Mouse (Mus musculus): ENCODE measurements at regions not wholly inside any gene's neighbourhood (a gene's known extent, or its start where the extent isn't known, plus 50 kb on each side); places are given as distances from the start of the nearest gene placed in this dataset.
"Not testable (repeated sequence)": the region's sequence is repeated elsewhere in the genome, so short reads cannot be mapped to it uniquely, and the experiment has no call there.

- intact Hi-C loops (cut with DNase I) = no loop called here
Measured at GRCm38 (mm10) chr1:47306961-47307360, 414.3 kb upstream of the Slc39a10 start.

GRCm38 (mm10) chr1:47299311-47299710, 406.7 kb upstream of the Slc39a10 start:
- intact Hi-C loops (cut with DNase I) = no loop called here

- intact Hi-C loops (cut with DNase I) = no loop called here
Measured at GRCm38 (mm10) chr1:47285639-47286038, 393.0 kb upstream of the Slc39a10 start.

GRCm38 (mm10) chr1:47278321-47279020, 385.8 kb upstream of the Slc39a10 start:
- intact Hi-C loops (cut with DNase I) = no loop called here

GRCm38 (mm10) chr1:47277839-47278238, 385.2 kb upstream of the Slc39a10 start:
- intact Hi-C loops (cut with DNase I) = no loop called here

- intact Hi-C loops (cut with DNase I) = no loop called here
Measured at GRCm38 (mm10) chr1:47272131-47272530, 379.5 kb upstream of the Slc39a10 start.

- intact Hi-C loops (cut with DNase I) = no loop called here
Measured at GRCm38 (mm10) chr1:47263611-47264010, 371.0 kb upstream of the Slc39a10 start.

- intact Hi-C loops (cut with DNase I) = no loop called here
Measured at GRCm38 (mm10) chr1:47261505-47262130, 369.0 kb upstream of the Slc39a10 start.

GRCm38 (mm10) chr1:47250706-47251105, 358.1 kb upstream of the Slc39a10 start:
- intact Hi-C loops (cut with DNase I) = not testable (repeated sequence)

- intact Hi-C loops (cut with DNase I) = no loop called here
Measured at GRCm38 (mm10) chr1:47217088-47217487, 324.4 kb upstream of the Slc39a10 start.

- intact Hi-C loops (cut with DNase I) = no loop called here
Measured at GRCm38 (mm10) chr1:47216419-47217002, 323.9 kb upstream of the Slc39a10 start.

GRCm38 (mm10) chr1:47213476-47213875, 320.8 kb upstream of the Slc39a10 start:
- intact Hi-C loops (cut with DNase I) = no loop called here

- intact Hi-C loops (cut with DNase I) = no loop called here
Measured at GRCm38 (mm10) chr1:47193001-47193400, 300.3 kb upstream of the Slc39a10 start.

GRCm38 (mm10) chr1:47164417-47164816, 271.8 kb upstream of the Slc39a10 start:
- intact Hi-C loops (cut with DNase I) = no loop called here

GRCm38 (mm10) chr1:47163808-47164410, 271.3 kb upstream of the Slc39a10 start:
- intact Hi-C loops (cut with DNase I) = no loop called here

GRCm38 (mm10) chr1:47130031-47130430, 237.4 kb upstream of the Slc39a10 start:
- intact Hi-C loops (cut with DNase I) = not testable (repeated sequence)

GRCm38 (mm10) chr1:47119636-47120035, 227.0 kb upstream of the Slc39a10 start:
- intact Hi-C loops (cut with DNase I) = no loop called here

GRCm38 (mm10) chr1:47116681-47117080, 224.0 kb upstream of the Slc39a10 start:
- intact Hi-C loops (cut with DNase I) = not testable (repeated sequence)

GRCm38 (mm10) chr1:47112494-47112893, 219.8 kb upstream of the Slc39a10 start:
- intact Hi-C loops (cut with DNase I) = no loop called here

GRCm38 (mm10) chr1:47104055-47104454, 211.4 kb upstream of the Slc39a10 start:
- intact Hi-C loops (cut with DNase I) = no loop called here

GRCm38 (mm10) chr1:47103321-47103988, 210.8 kb upstream of the Slc39a10 start:
- intact Hi-C loops (cut with DNase I) = no loop called here
